Mouse (Mus musculus) liver, postnatal 0 days (tissue): ENCODE measurements around the gene Ptpn5.

ENCODE experiments used
- CTCF ChIP-seq: sonication (generic); IDR thresholded peaks from 2 replicates; pipeline ENCODE4 v1.5.1; 2016; ENCODE audit warnings: antibody characterized with exemption, low read depth
- EP300 ChIP-seq: IDR thresholded peaks from 2 replicates; pipeline ENCODE4 v1.6.1; 2016; ENCODE audit warnings: antibody characterized with exemption, low read depth, mild to moderate bottlenecking

- TF ChIP-seq EP300 (no peak), CTCF (no peak)
Observed at GRCm38 (mm10) chr7:47085075-47085474, 48.4 kb downstream of the Ptpn5 start.
